Mouse (Mus musculus): ENCODE results near the gene Dmrt1. TPM values are rescaled to one million over a fixed set of nuclear protein-coding genes. Genes with fewer than 3 reads are reported as not detected.
A peak's percentile ranks its signal among the peaks of the same experiment; 100 is the strongest.
"Not testable (repeated sequence)": the region's sequence is repeated elsewhere in the genome, so short reads cannot be mapped to it uniquely, and the experiment has no call there.

Gene Dmrt1
- polyA plus RNA-seq (2015; fragmentation: Nextera tagmentation; extraction: Ambion mirVana) = not detected in 2 replicates

DNA sequence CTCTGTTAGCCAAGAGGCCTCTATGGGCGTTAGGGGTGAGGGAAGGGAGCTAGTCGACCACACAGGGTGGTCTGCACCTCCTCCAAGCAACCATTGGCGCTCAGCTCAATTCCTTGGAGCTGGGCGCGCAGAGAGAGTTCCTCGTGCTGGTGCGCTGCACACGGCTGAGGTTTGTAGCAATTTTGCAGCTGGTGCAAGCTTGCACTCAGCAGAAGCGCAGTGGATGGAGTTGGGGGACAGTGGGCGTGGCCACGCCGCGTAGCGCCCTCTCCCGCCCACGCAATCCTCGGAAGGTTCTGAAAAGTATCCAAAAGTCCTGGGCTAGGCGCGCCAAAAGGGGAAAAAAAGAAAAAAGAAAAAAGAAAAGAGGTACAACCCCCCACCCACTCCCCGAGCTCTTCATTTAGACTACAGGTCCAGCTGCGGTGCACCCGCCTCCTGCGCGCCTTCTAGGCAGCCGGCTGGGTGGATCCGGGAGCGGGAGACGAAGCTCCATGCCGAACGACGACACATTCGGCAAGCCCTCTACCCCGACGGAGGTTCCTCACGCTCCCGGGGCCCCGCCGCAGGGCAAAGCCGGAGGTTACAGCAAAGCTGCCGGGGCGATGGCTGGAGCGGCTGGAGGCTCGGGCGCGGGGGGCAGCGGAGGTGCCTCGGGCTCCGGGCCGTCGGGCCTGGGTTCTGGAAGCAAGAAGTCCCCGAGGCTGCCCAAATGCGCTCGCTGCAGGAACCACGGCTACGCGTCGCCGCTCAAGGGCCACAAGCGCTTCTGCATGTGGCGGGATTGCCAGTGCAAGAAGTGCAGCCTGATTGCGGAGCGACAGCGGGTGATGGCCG lies at the start of gene Dmrt1:
Dmrt1 (plus strand) TSS at position 259 of the 837 bp plus-strand sequence.
- Histone ChIP-seq H3K4me1 (ENCODE audit: control insufficient read depth, insufficient read depth, low read length) (peaks cover 4% of the 10 kb centered on the region; the same call in 1 of the 2 replicates), H3K9me3 (replicated peaks; ENCODE audit: control insufficient read depth, low read length) (no peaks in the 10 kb centered on the region), H3K4me3 (ENCODE audit: low read length) (peak within 1 kb of the TSS; percentile 47), H3K4me2 (ENCODE audit: low read depth, low read length) (peak within 1 kb of the TSS; percentile 63), H3K27me3 (ENCODE audit: control insufficient read depth, insufficient read depth, low read length) (peaks cover 67% of the 10 kb centered on the region), H3K9ac (ENCODE audit: low read length) (no peak within 1 kb of the TSS), H3K27ac (ENCODE audit: low read length) (no peak within 1 kb of the TSS), H3K36me3 (ENCODE audit: control insufficient read depth, insufficient read depth) (no peaks in the 10 kb centered on the region)
- 1% methylated on average over 64 of the region's 64 CpGs for WGBS
- no peak for ATAC-seq (replicated peaks; ENCODE audit: extremely low read depth, insufficient read depth, low FRiP score)

DNA sequence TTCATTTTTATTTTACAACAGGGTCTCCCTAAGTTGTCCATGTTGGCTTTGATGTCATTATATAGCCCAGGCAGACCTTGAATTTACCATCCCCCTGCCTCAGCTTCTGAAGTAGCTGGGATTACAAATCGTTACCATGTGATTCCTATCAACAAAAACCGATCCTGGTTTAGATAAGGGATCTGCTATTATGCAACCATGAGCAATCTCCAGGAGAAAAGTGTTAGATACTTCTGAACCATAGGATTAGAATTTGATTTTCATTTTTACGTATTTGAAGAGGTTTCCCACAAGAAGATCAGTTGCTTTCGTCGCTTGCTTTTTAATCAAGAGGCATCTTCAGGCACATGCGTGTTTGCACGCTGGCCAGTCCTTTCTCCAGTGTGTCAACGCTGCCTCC lies 44.7 kb upstream of the Dmrt1 start:
- Histone ChIP-seq H3K4me3 (ENCODE audit: low read length) (no peak overlapping the region), H3K27ac (ENCODE audit: low read length) (no peak overlapping the region), H3K36me3 (ENCODE audit: control insufficient read depth, insufficient read depth) (no peaks in the 10 kb centered on the region), H3K9me3 (replicated peaks; ENCODE audit: control insufficient read depth, low read length) (peaks cover 4% of the 10 kb centered on the region), H3K4me1 (ENCODE audit: control insufficient read depth, insufficient read depth, low read length) (no peaks in the 10 kb centered on the region), H3K27me3 (ENCODE audit: control insufficient read depth, insufficient read depth, low read length) (no peaks in the 10 kb centered on the region), H3K4me2 (ENCODE audit: low read depth, low read length) (no peak overlapping the region), H3K9ac (ENCODE audit: low read length) (no peak overlapping the region)
- no peak for ATAC-seq (replicated peaks; ENCODE audit: extremely low read depth, insufficient read depth, low FRiP score)
- WGBS = 82% methylated on average over 8 of the region's 8 CpGs

DNA sequence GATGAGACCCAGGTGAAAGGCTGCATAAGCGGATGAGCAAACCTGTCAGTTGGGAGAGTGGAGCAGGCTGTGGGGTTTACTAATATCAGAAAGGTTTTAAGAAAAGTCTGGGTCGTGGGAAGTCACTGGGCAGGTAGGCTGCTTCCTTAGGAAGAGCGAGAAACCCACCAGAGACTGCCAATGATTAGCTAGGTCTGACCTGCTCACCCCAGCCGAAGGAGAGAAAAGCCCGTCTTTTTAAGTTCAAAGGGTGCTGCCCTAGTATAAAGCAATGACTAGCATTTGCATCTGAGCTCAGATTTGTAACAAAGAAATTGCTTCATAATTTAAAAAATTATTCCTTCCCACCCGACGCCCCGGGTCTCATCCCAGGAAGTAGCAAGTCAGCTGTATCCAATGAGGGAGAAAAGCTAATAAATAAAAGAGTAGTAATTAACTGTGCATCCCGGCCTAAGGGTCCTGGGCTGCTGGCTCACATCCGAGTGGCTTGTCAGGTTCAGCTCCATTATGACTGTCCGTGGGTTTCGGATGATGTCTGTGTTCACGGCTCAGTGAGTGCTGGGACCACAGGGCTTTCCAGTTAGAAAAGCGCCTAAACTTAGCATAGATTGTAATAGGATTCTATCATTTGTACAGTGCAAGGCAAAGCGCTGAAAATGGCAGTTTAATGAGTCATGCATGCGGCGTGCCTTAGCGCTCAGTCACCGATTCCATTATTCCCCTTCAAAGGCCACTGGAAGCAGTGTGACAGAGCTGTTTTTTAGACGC lies 43.7 kb upstream of the Dmrt1 start:
- peaks cover 4% of the 10 kb centered on the region for H3K9me3 ChIP-seq (replicated peaks; ENCODE audit: control insufficient read depth, low read length)
- H3K4me3 ChIP-seq (ENCODE audit: low read length) = no peak overlapping the region
- no peak for ATAC-seq (replicated peaks; ENCODE audit: extremely low read depth, insufficient read depth, low FRiP score)
- H3K9ac ChIP-seq (ENCODE audit: low read length) = no peak overlapping the region
- H3K4me2 ChIP-seq (ENCODE audit: low read depth, low read length) = no peak overlapping the region
- no peak overlapping the region for H3K27ac ChIP-seq (ENCODE audit: low read length)
- H3K27me3 ChIP-seq (ENCODE audit: control insufficient read depth, insufficient read depth, low read length) = no peaks in the 10 kb centered on the region
- no peaks in the 10 kb centered on the region for H3K4me1 ChIP-seq (ENCODE audit: control insufficient read depth, insufficient read depth, low read length)
- WGBS = 82% methylated on average over 20 of the region's 20 CpGs
- no peaks in the 10 kb centered on the region for H3K36me3 ChIP-seq (ENCODE audit: control insufficient read depth, insufficient read depth)

DNA sequence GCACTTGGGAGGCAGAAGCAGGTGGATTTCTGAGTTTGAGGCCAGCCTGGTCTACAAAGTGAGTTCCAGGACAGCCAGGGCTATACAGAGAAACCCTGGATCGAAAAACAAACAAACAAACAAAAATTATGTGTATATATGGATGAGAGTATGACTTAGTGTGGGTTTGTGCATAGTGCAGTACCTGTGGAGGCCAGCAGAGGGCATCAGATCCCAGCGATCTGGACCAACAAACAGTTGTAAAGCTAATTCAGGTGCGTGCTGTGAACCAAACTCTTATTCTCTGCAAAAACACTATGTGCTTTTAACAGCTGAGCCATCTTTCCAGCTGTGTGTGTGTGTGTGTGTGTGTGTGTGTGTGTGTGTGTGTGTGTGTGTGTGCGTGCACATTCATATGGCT lies 29.6 kb upstream of the Dmrt1 start:
- peaks cover 12% of the 10 kb centered on the region for H3K9me3 ChIP-seq (replicated peaks; ENCODE audit: control insufficient read depth, low read length)
- not testable (repeated sequence) for H3K36me3 ChIP-seq (ENCODE audit: control insufficient read depth, insufficient read depth); H3K4me3 ChIP-seq (ENCODE audit: low read length); H3K4me2 ChIP-seq (ENCODE audit: low read depth, low read length); H3K4me1 ChIP-seq (ENCODE audit: control insufficient read depth, insufficient read depth, low read length); H3K9ac ChIP-seq (ENCODE audit: low read length); H3K27me3 ChIP-seq (ENCODE audit: control insufficient read depth, insufficient read depth, low read length); H3K27ac ChIP-seq (ENCODE audit: low read length); ATAC-seq (replicated peaks; ENCODE audit: extremely low read depth, insufficient read depth, low FRiP score)
- WGBS = 59% methylated on average over 4 of the region's 4 CpGs

DNA sequence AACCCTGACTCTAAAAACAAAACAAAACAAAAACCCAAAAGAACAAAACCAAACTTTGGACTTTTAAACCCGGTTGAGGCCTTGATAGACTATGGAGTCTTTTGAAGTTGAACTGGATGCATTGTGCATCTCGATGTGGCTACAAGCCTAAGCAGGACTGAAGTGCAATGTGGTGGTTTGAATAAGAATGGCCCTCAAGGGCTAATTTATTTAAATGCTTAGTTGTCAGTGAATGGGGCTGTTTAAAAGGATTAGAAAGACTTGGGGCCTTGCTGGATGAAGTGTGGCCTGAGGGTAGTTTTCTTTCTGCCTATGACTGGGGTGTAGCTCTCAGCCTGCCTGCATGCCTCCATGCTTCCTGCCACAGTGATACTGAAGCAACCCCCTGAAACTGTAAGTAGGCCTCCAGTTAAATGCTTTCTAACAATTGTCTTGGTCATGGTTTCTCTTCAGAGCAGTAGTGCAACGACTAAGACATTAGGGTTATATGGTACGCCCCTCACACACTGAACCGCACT lies 26.2 kb upstream of the Dmrt1 start:
- no peak overlapping the region for H3K27ac ChIP-seq (ENCODE audit: low read length)
- H3K4me2 ChIP-seq (ENCODE audit: low read depth, low read length) = no peak overlapping the region
- no peak overlapping the region for H3K9ac ChIP-seq (ENCODE audit: low read length)
- H3K9me3 ChIP-seq (replicated peaks; ENCODE audit: control insufficient read depth, low read length) = peaks cover 12% of the 10 kb centered on the region
- 85% methylated on average over 5 of the region's 5 CpGs for WGBS
- H3K36me3 ChIP-seq (ENCODE audit: control insufficient read depth, insufficient read depth) = no peaks in the 10 kb centered on the region
- no peaks in the 10 kb centered on the region for H3K4me1 ChIP-seq (ENCODE audit: control insufficient read depth, insufficient read depth, low read length)
- H3K27me3 ChIP-seq (ENCODE audit: control insufficient read depth, insufficient read depth, low read length) = no peaks in the 10 kb centered on the region
- no peak overlapping the region for H3K4me3 ChIP-seq (ENCODE audit: low read length)
- ATAC-seq (replicated peaks; ENCODE audit: extremely low read depth, insufficient read depth, low FRiP score) = no peak

DNA sequence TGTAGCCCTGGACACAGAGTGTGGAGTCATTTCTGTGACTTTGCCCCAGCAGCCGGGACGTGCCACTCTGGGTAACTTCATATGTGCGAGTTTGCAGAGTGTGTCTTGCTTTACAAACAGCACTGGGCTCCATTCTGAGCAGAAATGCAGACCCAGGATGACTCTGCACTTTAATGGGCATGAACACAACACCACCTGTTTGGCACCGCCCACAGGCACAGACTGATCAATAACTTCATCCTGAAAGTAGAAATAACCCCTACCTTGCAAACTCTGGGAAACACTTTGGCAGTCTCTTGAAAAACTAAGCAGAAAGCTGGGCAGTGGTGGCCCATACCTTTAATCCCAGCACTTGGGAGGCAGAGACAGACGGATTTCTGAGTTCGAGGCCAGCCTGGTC lies 24.6 kb upstream of the Dmrt1 start:
- H3K9ac ChIP-seq (ENCODE audit: low read length) = no peak overlapping the region
- ATAC-seq (replicated peaks; ENCODE audit: extremely low read depth, insufficient read depth, low FRiP score) = no peak

DNA sequence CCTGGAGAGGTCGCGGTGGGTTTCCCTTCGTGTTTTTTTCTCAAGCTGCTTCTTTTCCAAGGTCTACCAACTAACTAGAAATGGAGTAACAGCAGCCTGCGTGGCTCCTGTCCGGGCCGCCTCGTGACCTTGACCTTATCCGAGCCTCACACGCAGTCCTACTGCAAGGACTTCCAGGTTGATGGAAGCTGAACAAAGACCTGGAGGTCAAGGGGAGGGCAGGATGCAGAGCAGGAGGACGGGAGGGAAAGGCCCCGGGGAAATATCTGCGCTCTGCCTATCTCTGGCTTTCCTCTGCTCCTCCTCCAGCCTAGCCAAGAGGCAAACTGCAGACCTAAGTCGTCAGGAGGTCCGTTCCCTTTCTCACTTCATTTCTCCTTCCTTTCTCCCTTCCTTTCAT lies 18.9 kb upstream of the Dmrt1 start:
- H3K27me3 ChIP-seq (ENCODE audit: control insufficient read depth, insufficient read depth, low read length) = peaks cover 12% of the 10 kb centered on the region
- no peaks in the 10 kb centered on the region for H3K4me1 ChIP-seq (ENCODE audit: control insufficient read depth, insufficient read depth, low read length)
- no peaks in the 10 kb centered on the region for H3K9me3 ChIP-seq (replicated peaks; ENCODE audit: control insufficient read depth, low read length)
- peak overlapping the region; percentile 37 for H3K4me2 ChIP-seq (ENCODE audit: low read depth, low read length)
- no peak for ATAC-seq (replicated peaks; ENCODE audit: extremely low read depth, insufficient read depth, low FRiP score)
- WGBS = 15% methylated on average over 14 of the region's 14 CpGs
- no peak overlapping the region for H3K9ac ChIP-seq (ENCODE audit: low read length)
- H3K27ac ChIP-seq (ENCODE audit: low read length) = no peak overlapping the region
- no peaks in the 10 kb centered on the region for H3K36me3 ChIP-seq (ENCODE audit: control insufficient read depth, insufficient read depth)
- H3K4me3 ChIP-seq (ENCODE audit: low read length) = 0 out of 2 replicates have a peak overlapping the region, but pooled peaks have one; percentile 9

More for the DNA sequence above, 24.6 kb upstream of the Dmrt1 start:
- Histone ChIP-seq H3K27ac (ENCODE audit: low read length) (no peak overlapping the region), H3K36me3 (ENCODE audit: control insufficient read depth, insufficient read depth) (no peaks in the 10 kb centered on the region), H3K4me2 (ENCODE audit: low read depth, low read length) (no peak overlapping the region), H3K4me1 (ENCODE audit: control insufficient read depth, insufficient read depth, low read length) (no peaks in the 10 kb centered on the region), H3K9me3 (replicated peaks; ENCODE audit: control insufficient read depth, low read length) (peaks cover 11% of the 10 kb centered on the region), H3K4me3 (ENCODE audit: low read length) (no peak overlapping the region), H3K27me3 (ENCODE audit: control insufficient read depth, insufficient read depth, low read length) (peaks cover 3% of the 10 kb centered on the region; the same call in 1 of the 2 replicates)
- 87% methylated on average over 6 of the region's 6 CpGs for WGBS

DNA sequence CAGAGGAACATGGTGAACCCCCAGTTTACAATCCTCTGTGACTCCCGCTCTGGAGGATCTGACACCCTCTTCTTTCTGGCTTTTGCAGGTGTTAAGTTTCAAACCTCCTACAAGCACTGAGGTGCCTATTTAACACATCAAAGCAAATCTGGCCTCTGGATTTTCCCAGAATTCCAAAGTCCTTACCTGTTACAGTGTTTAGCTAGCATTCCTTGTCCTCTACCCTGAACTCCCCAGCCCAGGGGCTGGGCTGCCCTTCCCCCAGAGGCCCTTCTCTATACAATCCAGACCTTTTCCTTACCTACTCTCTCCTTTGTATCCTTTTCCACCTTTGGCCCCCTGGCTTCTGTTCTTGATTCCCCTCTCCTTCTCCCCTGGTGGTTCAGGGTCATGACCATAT lies 18.1 kb upstream of the Dmrt1 start:
- no peaks in the 10 kb centered on the region for H3K36me3 ChIP-seq (ENCODE audit: control insufficient read depth, insufficient read depth)
- H3K4me1 ChIP-seq (ENCODE audit: control insufficient read depth, insufficient read depth, low read length) = no peaks in the 10 kb centered on the region
- no peak for ATAC-seq (replicated peaks; ENCODE audit: extremely low read depth, insufficient read depth, low FRiP score)
- H3K4me2 ChIP-seq (ENCODE audit: low read depth, low read length) = no peak overlapping the region
- peaks cover 12% of the 10 kb centered on the region for H3K27me3 ChIP-seq (ENCODE audit: control insufficient read depth, insufficient read depth, low read length)
- 69% methylated on average over 1 of the region's 1 CpGs for WGBS
- H3K9ac ChIP-seq (ENCODE audit: low read length) = no peak overlapping the region
- no peak overlapping the region for H3K27ac ChIP-seq (ENCODE audit: low read length)
- H3K9me3 ChIP-seq (replicated peaks; ENCODE audit: control insufficient read depth, low read length) = no peaks in the 10 kb centered on the region
- no peak overlapping the region for H3K4me3 ChIP-seq (ENCODE audit: low read length)

DNA sequence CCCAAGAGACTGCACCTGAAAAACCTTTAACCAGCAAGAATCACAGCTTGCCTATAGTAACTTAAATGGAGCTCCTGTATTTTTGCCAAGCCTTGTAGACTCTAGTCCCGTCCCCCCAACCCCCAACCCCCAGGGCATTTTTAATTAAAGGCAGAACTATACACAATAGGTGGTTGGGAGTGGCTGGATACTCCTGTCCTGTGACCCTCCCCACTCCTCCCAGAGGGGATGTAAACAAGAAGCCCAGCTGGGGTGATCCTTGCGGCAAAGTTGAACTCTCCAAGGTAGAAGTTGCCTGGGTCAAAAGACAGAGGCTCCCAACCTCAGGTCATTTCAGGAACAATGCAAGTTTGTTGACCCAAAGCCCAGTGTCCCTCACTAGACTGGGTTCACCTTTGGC lies 16.9 kb upstream of the Dmrt1 start:
- Histone ChIP-seq H3K4me1 (ENCODE audit: control insufficient read depth, insufficient read depth, low read length) (no peaks in the 10 kb centered on the region), H3K4me2 (ENCODE audit: low read depth, low read length) (no peak overlapping the region), H3K4me3 (ENCODE audit: low read length) (no peak overlapping the region), H3K27ac (ENCODE audit: low read length) (no peak overlapping the region), H3K36me3 (ENCODE audit: control insufficient read depth, insufficient read depth) (no peaks in the 10 kb centered on the region), H3K27me3 (ENCODE audit: control insufficient read depth, insufficient read depth, low read length) (peaks cover 12% of the 10 kb centered on the region), H3K9ac (ENCODE audit: low read length) (no peak overlapping the region), H3K9me3 (replicated peaks; ENCODE audit: control insufficient read depth, low read length) (no peaks in the 10 kb centered on the region)
- 37% methylated on average over 2 of the region's 2 CpGs for WGBS
- no peak for ATAC-seq (replicated peaks; ENCODE audit: extremely low read depth, insufficient read depth, low FRiP score)

Data from heart, embryonic 16.5 days (tissue).